Mouse (Mus musculus) hindbrain, embryonic 13.5 days (tissue): Measurements from ENCODE around the gene Cdkl4. TPM values are rescaled to one million over a fixed set of nuclear protein-coding genes. Genes with fewer than 3 reads are reported as not detected.

Experiments
- ATAC-seq: fragments of 200-750 bp; cut with Nextera tagmentation; 2 replicates; pipeline ENCODE4 v1.8.0; 2017; ENCODE audit warnings: moderate TSS enrichment; ENCODE audit not compliant: low FRiP score
- H3K27ac ChIP-seq: fragments of 300-500 bp; sonication (generic); 2 replicates; pipeline ENCODE4 v1.5.1; 2015; ENCODE audit warnings: inconsistent platforms, mild to moderate bottlenecking, moderate library complexity
- H3K27me3 ChIP-seq: fragments of 300-500 bp; sonication (generic); 2 replicates; pipeline ENCODE4 v1.6.1; 2015; ENCODE audit warnings: mild to moderate bottlenecking, inconsistent platforms
- H3K36me3 ChIP-seq: fragments of 300-500 bp; sonication (generic); 2 replicates; pipeline ENCODE4 v1.6.1; 2015; ENCODE audit warnings: mild to moderate bottlenecking, inconsistent platforms
- H3K4me1 ChIP-seq: fragments of 300-500 bp; sonication (generic); replicated peaks from 2 replicates; pipeline ENCODE4 v1.6.1; 2015; ENCODE audit warnings: inconsistent platforms
- H3K4me2 ChIP-seq: fragments of 300-500 bp; sonication (generic); 2 replicates; pipeline ENCODE4 v1.6.1; 2015; ENCODE audit warnings: inconsistent platforms, mild to moderate bottlenecking, moderate library complexity
- H3K4me3 ChIP-seq: fragments of 300-500 bp; sonication (generic); 2 replicates; pipeline ENCODE4 v1.5.1; 2015; ENCODE audit warnings: mild to moderate bottlenecking, inconsistent platforms
- H3K9ac ChIP-seq: fragments of 300-500 bp; sonication (generic); 2 replicates; pipeline ENCODE4 v1.6.1; 2015; ENCODE audit warnings: mild to moderate bottlenecking, inconsistent platforms
- H3K9me3 ChIP-seq: fragments of 300-500 bp; sonication (generic); 2 replicates; pipeline ENCODE4 v1.6.1; 2016; ENCODE audit warnings: inconsistent platforms
- WGBS: fragments of 180-500 bp; shearing (Covaris S2); methylation state at CpG from one replicate; pipeline ENCODE4 v1.1.7; 2015; 5-methylcytosine and 5-hydroxymethylcytosine counted together
- polyA plus RNA-seq: library from polyadenylated mRNA; unstranded; fragments of >200 nt; fragmentation: Nextera tagmentation; extraction: Ambion mirVana; gene quantifications from 2 replicates; pipeline ENCODE4 v1.2.1, GENCODE M21; 2015

The Cdkl4 gene
- 4.5 and 5.7 TPM in 2 replicates for polyA plus RNA-seq

- H3K27me3 ChIP-seq, result no peaks in the 10 kb centered on the region
- H3K27ac ChIP-seq, result peak within 1 kb of the TSS; percentile 72; the same call in 1 of the 2 replicates
- peak within 1 kb of the TSS; percentile 75 for H3K9ac ChIP-seq
- H3K36me3 ChIP-seq, result peaks cover 20% of the 10 kb centered on the region
- peaks cover 14% of the 10 kb centered on the region for H3K4me1 ChIP-seq
- H3K9me3 ChIP-seq, result no peaks in the 10 kb centered on the region
- WGBS, result 58% methylated on average over 15 of the region's 15 CpGs
- ATAC-seq, result peak; percentile 66
- H3K4me3 ChIP-seq, result peak within 1 kb of the TSS; percentile 50
- H3K4me2 ChIP-seq, result peak within 1 kb of the TSS; percentile 86
These were observed at the start of gene Cdkl4 for GRCm38 (mm10) chr17:80577639-80578038. Gene Cdkl4, minus strand, starts transcription at chr17:80577813.

- H3K27ac ChIP-seq, result no peak overlapping the region
- no peaks in the 10 kb centered on the region for H3K9me3 ChIP-seq
- H3K9ac ChIP-seq, result no peak overlapping the region
- H3K4me3 ChIP-seq, result no peak overlapping the region
- ATAC-seq, result no peak
- no peak overlapping the region for H3K4me2 ChIP-seq
- no peaks in the 10 kb centered on the region for H3K27me3 ChIP-seq
- 0 out of 2 replicates have a peak, but pooled peaks cover 14% of the 10 kb centered on the region for H3K36me3 ChIP-seq
- no peaks in the 10 kb centered on the region for H3K4me1 ChIP-seq
These were observed 47.4 kb upstream of the Cdkl4 start for GRCm38 (mm10) chr17:80624979-80625378.

- no peak for ATAC-seq
- Histone ChIP-seq H3K4me1 (peaks cover 10% of the 10 kb centered on the region), H3K9me3 (no peaks in the 10 kb centered on the region), H3K27ac (no peak overlapping the region), H3K9ac (no peak overlapping the region), H3K36me3 (peaks cover 25% of the 10 kb centered on the region), H3K4me3 (no peak overlapping the region), H3K4me2 (no peak overlapping the region), H3K27me3 (no peaks in the 10 kb centered on the region)
- 90% methylated on average over 4 of the region's 4 CpGs for WGBS
These were observed 44.1 kb upstream of the Cdkl4 start for GRCm38 (mm10) chr17:80621691-80622090.

GRCm38 (mm10) chr17:80620786-80621423 is 43.3 kb upstream of the Cdkl4 start:
- H3K4me2 ChIP-seq, result no peak overlapping the region
- H3K9ac ChIP-seq, result no peak overlapping the region
- H3K9me3 ChIP-seq, result no peaks in the 10 kb centered on the region
- peak; percentile 49; the same call in 1 of the 2 replicates for ATAC-seq
- H3K4me1 ChIP-seq, result peaks cover 10% of the 10 kb centered on the region
- H3K4me3 ChIP-seq, result no peak overlapping the region
- H3K27ac ChIP-seq, result no peak overlapping the region
- H3K36me3 ChIP-seq, result peaks cover 26% of the 10 kb centered on the region
- 61% methylated on average over 5 of the region's 5 CpGs for WGBS
- H3K27me3 ChIP-seq, result no peaks in the 10 kb centered on the region

- WGBS, result 78% methylated on average over 13 of the region's 13 CpGs
- Histone ChIP-seq H3K27me3 (no peaks in the 10 kb centered on the region), H3K27ac (no peak overlapping the region), H3K4me1 (peaks cover 10% of the 10 kb centered on the region), H3K4me2 (no peak overlapping the region), H3K4me3 (no peak overlapping the region), H3K36me3 (peaks cover 40% of the 10 kb centered on the region), H3K9ac (no peak overlapping the region), H3K9me3 (no peaks in the 10 kb centered on the region)
- ATAC-seq, result no peak
These were observed 41.9 kb upstream of the Cdkl4 start for GRCm38 (mm10) chr17:80619556-80619955.

- H3K4me3 ChIP-seq, result no peak overlapping the region
- 72% methylated on average over 5 of the region's 5 CpGs for WGBS
- no peaks in the 10 kb centered on the region for H3K27me3 ChIP-seq
- peaks cover 10% of the 10 kb centered on the region for H3K4me1 ChIP-seq
- H3K27ac ChIP-seq, result no peak overlapping the region
- H3K4me2 ChIP-seq, result no peak overlapping the region
- ATAC-seq, result no peak
- H3K36me3 ChIP-seq, result peaks cover 43% of the 10 kb centered on the region
- H3K9ac ChIP-seq, result no peak overlapping the region; the same call in 1 of the 2 replicates
- H3K9me3 ChIP-seq, result no peaks in the 10 kb centered on the region
These were observed 41.3 kb upstream of the Cdkl4 start for GRCm38 (mm10) chr17:80618890-80619289.

GRCm38 (mm10) chr17:80603806-80604205 is 26.2 kb upstream of the Cdkl4 start:
- Histone ChIP-seq H3K4me1 (no peaks in the 10 kb centered on the region), H3K4me3 (no peak overlapping the region), H3K27me3 (no peaks in the 10 kb centered on the region), H3K9ac (no peak overlapping the region), H3K4me2 (no peak overlapping the region), H3K27ac (no peak overlapping the region), H3K9me3 (0 out of 2 replicates have a peak, but pooled peaks cover 6% of the 10 kb centered on the region), H3K36me3 (peaks cover 89% of the 10 kb centered on the region)
- WGBS, result 94% methylated on average over 6 of the region's 6 CpGs
- no peak for ATAC-seq

- H3K27ac ChIP-seq, result no peak overlapping the region
- 93% methylated on average over 19 of the region's 19 CpGs for WGBS
- H3K4me3 ChIP-seq, result no peak overlapping the region
- H3K9ac ChIP-seq, result no peak overlapping the region
- H3K36me3 ChIP-seq, result peaks cover 86% of the 10 kb centered on the region
- 0 out of 2 replicates have a peak, but pooled peaks cover 4% of the 10 kb centered on the region for H3K9me3 ChIP-seq
- no peak overlapping the region for H3K4me2 ChIP-seq
- no peaks in the 10 kb centered on the region for H3K27me3 ChIP-seq
- H3K4me1 ChIP-seq, result no peaks in the 10 kb centered on the region
- ATAC-seq, result no peak
These were observed 25.5 kb upstream of the Cdkl4 start for GRCm38 (mm10) chr17:80603079-80603625.

- Histone ChIP-seq H3K27ac (no peak overlapping the region), H3K36me3 (peaks cover 86% of the 10 kb centered on the region), H3K4me1 (no peaks in the 10 kb centered on the region), H3K9ac (no peak overlapping the region), H3K9me3 (0 out of 2 replicates have a peak, but pooled peaks cover 4% of the 10 kb centered on the region), H3K4me3 (no peak overlapping the region), H3K4me2 (no peak overlapping the region), H3K27me3 (no peaks in the 10 kb centered on the region)
- no peak for ATAC-seq
- 65% methylated on average over 13 of the region's 13 CpGs for WGBS
These were observed 23.8 kb upstream of the Cdkl4 start for GRCm38 (mm10) chr17:80601371-80601770.

GRCm38 (mm10) chr17:80583051-80583450 is 5.4 kb upstream of the Cdkl4 start:
- Histone ChIP-seq H3K27me3 (no peaks in the 10 kb centered on the region), H3K4me3 (no peak overlapping the region), H3K36me3 (peaks cover 61% of the 10 kb centered on the region), H3K4me1 (no peaks in the 10 kb centered on the region), H3K27ac (no peak overlapping the region), H3K9ac (no peak overlapping the region), H3K9me3 (no peaks in the 10 kb centered on the region), H3K4me2 (no peak overlapping the region)
- no peak for ATAC-seq
- 98% methylated on average over 6 of the region's 6 CpGs for WGBS

GRCm38 (mm10) chr17:80579901-80580300 is 2.3 kb upstream of the Cdkl4 start:
- Histone ChIP-seq H3K9ac (no peak overlapping the region), H3K9me3 (no peaks in the 10 kb centered on the region), H3K4me2 (no peak overlapping the region), H3K4me3 (no peak overlapping the region), H3K27ac (no peak overlapping the region), H3K4me1 (peaks cover 14% of the 10 kb centered on the region), H3K36me3 (peaks cover 39% of the 10 kb centered on the region), H3K27me3 (no peaks in the 10 kb centered on the region)
- WGBS, result 76% methylated on average over 6 of the region's 6 CpGs
- no peak for ATAC-seq

GRCm38 (mm10) chr17:80579089-80579488 is 1.5 kb upstream of the Cdkl4 start:
- 94% methylated on average over 9 of the region's 9 CpGs for WGBS
- Histone ChIP-seq H3K4me2 (no peak overlapping the region), H3K4me3 (no peak overlapping the region), H3K4me1 (peaks cover 14% of the 10 kb centered on the region), H3K27me3 (no peaks in the 10 kb centered on the region), H3K36me3 (peaks cover 31% of the 10 kb centered on the region), H3K9ac (no peak overlapping the region), H3K9me3 (no peaks in the 10 kb centered on the region), H3K27ac (no peak overlapping the region)
- no peak for ATAC-seq

GRCm38 (mm10) chr17:80578041-80578440 is 428 bp upstream of the Cdkl4 start:
- no peaks in the 10 kb centered on the region for H3K27me3 ChIP-seq
- H3K36me3 ChIP-seq, result peaks cover 21% of the 10 kb centered on the region
- no peak overlapping the region for H3K4me2 ChIP-seq
- H3K27ac ChIP-seq, result no peak overlapping the region
- no peak for ATAC-seq
- peaks cover 14% of the 10 kb centered on the region for H3K4me1 ChIP-seq
- no peak overlapping the region for H3K9ac ChIP-seq
- H3K9me3 ChIP-seq, result no peaks in the 10 kb centered on the region
- 93% methylated on average over 1 of the region's 1 CpGs for WGBS
- H3K4me3 ChIP-seq, result no peak overlapping the region
